Mouse (Mus musculus) MEL (cell line): Measurements from ENCODE around the gene Hoxd8.

Experiments
- CTCF ChIP-seq, 3 experiments: IDR thresholded peaks in 2 of 3; conservative IDR thresholded peaks in 1 of 3; 2 replicates each; pipeline ENCODE4 v1.5.1; 2011 to 2012; ENCODE audit warnings: low read length in 3 of 3, low read depth in 2 of 3, mild to moderate bottlenecking in 2 of 3, improper control_type of control experiment in 1 of 3, inconsistent platforms in 1 of 3, mixed read lengths in 1 of 3, moderate library complexity in 1 of 3; ENCODE audit not compliant: control insufficient read depth in 1 of 3, insufficient read depth in 1 of 3, poor library complexity in 1 of 3, severe bottlenecking in 1 of 3
- JUND ChIP-seq: IDR thresholded peaks from 2 replicates; pipeline ENCODE4 v1.6.1; 2011; ENCODE audit warnings: low read depth, mild to moderate bottlenecking, improper control_type of control experiment, low read length
- ZC3H11A ChIP-seq: IDR thresholded peaks from 2 replicates; pipeline ENCODE4 v1.6.1; 2012; ENCODE audit warnings: low read depth, mild to moderate bottlenecking, inconsistent platforms, low read length, improper control_type of control experiment

DNA sequence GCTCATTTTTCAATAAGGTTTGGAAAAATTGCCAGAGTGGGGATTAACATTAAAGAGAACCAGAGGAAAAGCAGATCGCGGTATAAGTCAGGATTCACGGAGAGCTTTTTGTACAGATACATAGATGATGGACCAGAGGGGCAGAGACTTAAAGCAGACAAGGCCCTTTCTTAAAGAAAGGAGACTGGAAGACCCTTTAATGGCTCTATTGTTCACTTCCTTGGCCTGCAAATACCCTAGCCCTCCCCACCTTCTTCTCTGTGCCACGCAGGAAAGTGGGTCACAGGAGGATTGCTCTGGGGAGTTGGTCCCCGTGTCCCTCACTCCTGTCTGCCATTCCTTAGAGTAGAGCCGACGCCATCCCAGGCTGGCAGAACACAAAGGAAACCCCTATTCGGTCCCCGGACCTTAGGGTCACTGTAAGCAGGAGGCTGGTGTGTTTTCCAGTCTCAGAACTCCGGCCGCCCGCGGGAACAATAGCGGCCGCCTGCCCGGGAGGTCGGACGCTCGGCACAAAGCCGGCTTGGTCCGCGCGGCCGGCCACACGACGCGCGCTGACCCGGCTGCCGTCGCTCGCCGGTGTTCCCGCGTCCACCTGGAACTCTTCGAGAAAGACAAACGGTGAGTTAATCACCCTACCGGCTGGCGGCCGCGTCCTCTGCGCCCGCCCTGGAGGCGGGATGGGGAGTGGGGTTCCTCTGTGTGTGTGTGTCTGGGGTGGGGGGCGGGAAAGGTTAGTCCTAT is 48.2 kb downstream of the Hoxd8 start:
- TF ChIP-seq ZC3H11A (no peak), CTCF (IDR thresholded peaks at IDR 0.05 in 2 of 3, conservative IDR thresholded peaks at IDR 0.05 in 1 of 3; ENCODE audit: control insufficient read depth in 1 of 3, insufficient read depth in 1 of 3, low read depth in 2 of 3, low read length in 3 of 3, poor library complexity in 1 of 3, severe bottlenecking in 1 of 3) (no peak), JUND (no peak)
